Mouse (Mus musculus) gastrocnemius, adult 18-20 months (tissue): ENCODE measurements around the gene Ctsd. TPM values are rescaled to one million over a fixed set of nuclear protein-coding genes. Genes with fewer than 3 reads are reported as not detected.
A peak's percentile ranks its signal among the peaks of the same experiment; 100 is the strongest.
"Not testable (repeated sequence)": the region's sequence is repeated elsewhere in the genome, so short reads cannot be mapped to it uniquely, and the experiment has no call there.

Experiments
- DNase-seq: peaks from one replicate; pipeline ENCODE4 v3.0.0; 2021; ENCODE audit warnings: low spot score
- long read RNA-seq, 2 experiments: library from polyadenylated mRNA; stranded (forward); transcript quantifications; one replicate each; pipeline ENCODE4 v2.0.0; 2021
- total RNA-seq, 2 experiments: library from RNA; stranded (reverse); gene quantifications; 2 replicates each; pipeline ENCODE4 v1.2.3; 2021

Ctsd gene
- total RNA-seq, result 100 to 1,000 TPM; 445 to 450 TPM
- long read RNA-seq, experiment 1, transcript Ctsd-202 (9 exons, 2,127 nt), result major isoform, 992 of 1,101 reads
- long read RNA-seq, experiment 1, partial matches to known transcripts, result 78 of 1,101 reads
- long read RNA-seq, experiment 1, other reads (novel, unspliced or antisense), result 31 of 1,101 reads
- long read RNA-seq, experiment 2, transcript Ctsd-202 (9 exons, 2,127 nt), result major isoform, 848 of 937 reads
- long read RNA-seq, experiment 2, partial matches to known transcripts, result 62 of 937 reads
- long read RNA-seq, experiment 2, other reads (novel, unspliced or antisense), result 27 of 937 reads

GRCm38 (mm10) chr7:142387419-142388148 lies at the start of gene Ctsd:
TSS of gene Ctsd (minus strand) at chr7:142388038.
- peak; percentile 98 for DNase-seq

GRCm38 (mm10) chr7:142437324-142437723 lies 49.5 kb upstream of the Ctsd start:
- no peak for DNase-seq

GRCm38 (mm10) chr7:142435524-142435923 lies 47.7 kb upstream of the Ctsd start:
- DNase-seq, result peak; percentile 83

GRCm38 (mm10) chr7:142434137-142434865 lies 46.5 kb upstream of the Ctsd start, which contains the start of gene Syt8:
TSS of gene Syt8 (plus strand) at chr7:142434850.
- DNase-seq, result no peak

GRCm38 (mm10) chr7:142433623-142434022 lies 45.8 kb upstream of the Ctsd start:
- DNase-seq, result no peak

GRCm38 (mm10) chr7:142431106-142431505 lies 43.3 kb upstream of the Ctsd start:
- DNase-seq, result no peak

GRCm38 (mm10) chr7:142430160-142430678 lies 42.4 kb upstream of the Ctsd start:
- no peak for DNase-seq

GRCm38 (mm10) chr7:142428213-142428612 lies 40.4 kb upstream of the Ctsd start:
- DNase-seq, result no peak

GRCm38 (mm10) chr7:142425641-142426213 lies 37.9 kb upstream of the Ctsd start:
- DNase-seq, result no peak

- no peak for DNase-seq
Measured at GRCm38 (mm10) chr7:142421826-142422225, 34.0 kb upstream of the Ctsd start.

GRCm38 (mm10) chr7:142419887-142420286 lies 32.0 kb upstream of the Ctsd start:
- no peak for DNase-seq

GRCm38 (mm10) chr7:142418679-142419078 lies 30.8 kb upstream of the Ctsd start:
- DNase-seq, result no peak

GRCm38 (mm10) chr7:142418027-142418426 lies 30.2 kb upstream of the Ctsd start:
- no peak for DNase-seq

- no peak for DNase-seq
Measured at GRCm38 (mm10) chr7:142416225-142416624, 28.4 kb upstream of the Ctsd start.

GRCm38 (mm10) chr7:142415314-142415713 lies 27.5 kb upstream of the Ctsd start:
- no peak for DNase-seq

- DNase-seq, result no peak
Measured at GRCm38 (mm10) chr7:142413285-142413684, 25.4 kb upstream of the Ctsd start.

GRCm38 (mm10) chr7:142409603-142410002 lies 21.8 kb upstream of the Ctsd start:
- DNase-seq, result no peak

GRCm38 (mm10) chr7:142408686-142409085 lies 20.8 kb upstream of the Ctsd start:
- DNase-seq, result no peak

- DNase-seq, result no peak
Measured at GRCm38 (mm10) chr7:142407935-142408334, 20.1 kb upstream of the Ctsd start.

- not testable (repeated sequence) for DNase-seq
Measured at GRCm38 (mm10) chr7:142405134-142405533, 17.3 kb upstream of the Ctsd start.

GRCm38 (mm10) chr7:142403591-142403990 lies 15.8 kb upstream of the Ctsd start:
- DNase-seq, result no peak

GRCm38 (mm10) chr7:142400750-142401142 lies 12.9 kb upstream of the Ctsd start:
- no peak for DNase-seq
